Mouse (Mus musculus): ENCODE data around the gene Unc13a. TPM values are rescaled to one million over a fixed set of nuclear protein-coding genes. Genes with fewer than 3 reads are reported as not detected.

Gene Unc13a
- polyA plus RNA-seq, 1 experiment, result 97.3 TPM

GRCm38 (mm10) chr8:71604021-71604420 is 67.5 kb downstream of the Unc13a start:
- no peak for TF ChIP-seq POLR2A (IDR thresholded peaks at IDR 0.05; ENCODE audit: borderline replicate concordance, insufficient read depth, low read length)
- no peak for TF ChIP-seq CTCF (IDR thresholded peaks at IDR 0.05; ENCODE audit: borderline replicate concordance, insufficient read depth, low read depth, low read length)
- Histone ChIP-seq H3K4me3 (replicated peaks; ENCODE audit: insufficient read depth, low read depth, low read length) (no peak overlapping the region), H3K27ac (ENCODE audit: insufficient read depth, low read length) (no peak overlapping the region), H3K27me3 (ENCODE audit: control insufficient read depth, insufficient read depth, low read length) (no peaks in the 10 kb centered on the region), H3K4me1 (ENCODE audit: control insufficient read depth, insufficient read depth, low read length) (no peaks in the 10 kb centered on the region)
- WGBS, result 65% methylated on average over 7 of the region's 7 CpGs
- DNase-seq, result no peak

- H3K27me3 ChIP-seq (ENCODE audit: control insufficient read depth, insufficient read depth, low read length), result no peaks in the 10 kb centered on the region
- WGBS, result 8% methylated on average over 32 of the region's 32 CpGs
- no peak overlapping the region for H3K27ac ChIP-seq (ENCODE audit: insufficient read depth, low read length)
- TF ChIP-seq POLR2A (IDR thresholded peaks at IDR 0.05; ENCODE audit: borderline replicate concordance, insufficient read depth, low read length) (no peak), CTCF (IDR thresholded peaks at IDR 0.05; ENCODE audit: borderline replicate concordance, insufficient read depth, low read depth, low read length) (no peak)
- H3K4me3 ChIP-seq (replicated peaks; ENCODE audit: insufficient read depth, low read depth, low read length), result no peak overlapping the region
- DNase-seq, result no peak
- H3K4me1 ChIP-seq (ENCODE audit: control insufficient read depth, insufficient read depth, low read length), result no peaks in the 10 kb centered on the region
These were observed 68.8 kb downstream of the Unc13a start for GRCm38 (mm10) chr8:71602666-71603334.

GRCm38 (mm10) chr8:71601939-71602665 is 69.5 kb downstream of the Unc13a start:
- whole genome bisulfite sequencing, result 6% methylated on average over 65 of the region's 65 CpGs
- no peak for DNase-seq
- H3K4me1 ChIP-seq (ENCODE audit: control insufficient read depth, insufficient read depth, low read length), result peaks cover 3% of the 10 kb centered on the region; the same call in 1 of the 2 replicates
- H3K4me3 ChIP-seq (replicated peaks; ENCODE audit: insufficient read depth, low read depth, low read length), result no peak overlapping the region
- no peak for TF ChIP-seq POLR2A (IDR thresholded peaks at IDR 0.05; ENCODE audit: borderline replicate concordance, insufficient read depth, low read length)
- no peak for TF ChIP-seq CTCF (IDR thresholded peaks at IDR 0.05; ENCODE audit: borderline replicate concordance, insufficient read depth, low read depth, low read length)
- H3K27ac ChIP-seq (ENCODE audit: insufficient read depth, low read length), result no peak overlapping the region
- no peaks in the 10 kb centered on the region for H3K27me3 ChIP-seq (ENCODE audit: control insufficient read depth, insufficient read depth, low read length)

GRCm38 (mm10) chr8:71598841-71599240 is 72.7 kb downstream of the Unc13a start:
- WGBS, result 56% methylated on average over 5 of the region's 5 CpGs
- H3K27ac ChIP-seq (ENCODE audit: insufficient read depth, low read length), result no peak overlapping the region
- no peak for DNase-seq
- H3K4me3 ChIP-seq (replicated peaks; ENCODE audit: insufficient read depth, low read depth, low read length), result no peak overlapping the region
- peaks cover 9% of the 10 kb centered on the region; the same call in 1 of the 2 replicates for H3K4me1 ChIP-seq (ENCODE audit: control insufficient read depth, insufficient read depth, low read length)
- no peaks in the 10 kb centered on the region for H3K27me3 ChIP-seq (ENCODE audit: control insufficient read depth, insufficient read depth, low read length)
- TF ChIP-seq POLR2A (IDR thresholded peaks at IDR 0.05; ENCODE audit: borderline replicate concordance, insufficient read depth, low read length), result no peak
- TF ChIP-seq CTCF (IDR thresholded peaks at IDR 0.05; ENCODE audit: borderline replicate concordance, insufficient read depth, low read depth, low read length), result no peak

GRCm38 (mm10) chr8:71598375-71598774 is 73.2 kb downstream of the Unc13a start:
- DNase-seq, result no peak
- Histone ChIP-seq H3K27ac (ENCODE audit: insufficient read depth, low read length) (no peak overlapping the region), H3K27me3 (ENCODE audit: control insufficient read depth, insufficient read depth, low read length) (no peaks in the 10 kb centered on the region), H3K4me3 (replicated peaks; ENCODE audit: insufficient read depth, low read depth, low read length) (no peak overlapping the region), H3K4me1 (ENCODE audit: control insufficient read depth, insufficient read depth, low read length) (peaks cover 9% of the 10 kb centered on the region; the same call in 1 of the 2 replicates)
- TF ChIP-seq CTCF (IDR thresholded peaks at IDR 0.05; ENCODE audit: borderline replicate concordance, insufficient read depth, low read depth, low read length) (no peak), POLR2A (IDR thresholded peaks at IDR 0.05; ENCODE audit: borderline replicate concordance, insufficient read depth, low read length) (no peak)

GRCm38 (mm10) chr8:71597451-71597850 is 74.1 kb downstream of the Unc13a start, which contains the start of gene Fam129c:
Fam129c (plus strand) TSS chr8:71597648.
- no peak within 1 kb of the TSS for H3K27ac ChIP-seq (ENCODE audit: insufficient read depth, low read length)
- no peak within 1 kb of the TSS for H3K4me3 ChIP-seq (replicated peaks; ENCODE audit: insufficient read depth, low read depth, low read length)
- H3K4me1 ChIP-seq (ENCODE audit: control insufficient read depth, insufficient read depth, low read length), result peaks cover 14% of the 10 kb centered on the region
- 33% methylated on average over 3 of the region's 3 CpGs for WGBS
- no peaks in the 10 kb centered on the region for H3K27me3 ChIP-seq (ENCODE audit: control insufficient read depth, insufficient read depth, low read length)
- DNase-seq, result no peak
- TF ChIP-seq CTCF (IDR thresholded peaks at IDR 0.05; ENCODE audit: borderline replicate concordance, insufficient read depth, low read depth, low read length) (no peak), POLR2A (IDR thresholded peaks at IDR 0.05; ENCODE audit: borderline replicate concordance, insufficient read depth, low read length) (no peak)

- TF ChIP-seq CTCF (IDR thresholded peaks at IDR 0.05; ENCODE audit: borderline replicate concordance, insufficient read depth, low read depth, low read length) (no peak), POLR2A (IDR thresholded peaks at IDR 0.05; ENCODE audit: borderline replicate concordance, insufficient read depth, low read length) (no peak)
- 83% methylated on average over 4 of the region's 4 CpGs for WGBS
These were observed 74.8 kb downstream of the Unc13a start for GRCm38 (mm10) chr8:71596798-71597197.

GRCm38 (mm10) chr8:71596384-71596783 is 75.2 kb downstream of the Unc13a start:
- no peak for TF ChIP-seq POLR2A (IDR thresholded peaks at IDR 0.05; ENCODE audit: borderline replicate concordance, insufficient read depth, low read length)
- TF ChIP-seq CTCF (IDR thresholded peaks at IDR 0.05; ENCODE audit: borderline replicate concordance, insufficient read depth, low read depth, low read length), result no peak
- WGBS, result 51% methylated on average over 6 of the region's 6 CpGs

More at GRCm38 (mm10) chr8:71596798-71597197, 74.8 kb downstream of the Unc13a start:
- H3K4me3 ChIP-seq (replicated peaks; ENCODE audit: insufficient read depth, low read depth, low read length), result no peak overlapping the region
- no peaks in the 10 kb centered on the region for H3K27me3 ChIP-seq (ENCODE audit: control insufficient read depth, insufficient read depth, low read length)
- peaks cover 14% of the 10 kb centered on the region for H3K4me1 ChIP-seq (ENCODE audit: control insufficient read depth, insufficient read depth, low read length)
- no peak for DNase-seq
- no peak overlapping the region for H3K27ac ChIP-seq (ENCODE audit: insufficient read depth, low read length)

More at GRCm38 (mm10) chr8:71596384-71596783, 75.2 kb downstream of the Unc13a start:
- Histone ChIP-seq H3K27ac (ENCODE audit: insufficient read depth, low read length) (no peak overlapping the region), H3K4me3 (replicated peaks; ENCODE audit: insufficient read depth, low read depth, low read length) (no peak overlapping the region), H3K4me1 (ENCODE audit: control insufficient read depth, insufficient read depth, low read length) (peaks cover 14% of the 10 kb centered on the region), H3K27me3 (ENCODE audit: control insufficient read depth, insufficient read depth, low read length) (no peaks in the 10 kb centered on the region)
- no peak for DNase-seq

All from cerebellum, adult 2 months (tissue).